Comparison of ENCODE assay signal across 9 mouse cellular contexts in the genomic region with DNA sequence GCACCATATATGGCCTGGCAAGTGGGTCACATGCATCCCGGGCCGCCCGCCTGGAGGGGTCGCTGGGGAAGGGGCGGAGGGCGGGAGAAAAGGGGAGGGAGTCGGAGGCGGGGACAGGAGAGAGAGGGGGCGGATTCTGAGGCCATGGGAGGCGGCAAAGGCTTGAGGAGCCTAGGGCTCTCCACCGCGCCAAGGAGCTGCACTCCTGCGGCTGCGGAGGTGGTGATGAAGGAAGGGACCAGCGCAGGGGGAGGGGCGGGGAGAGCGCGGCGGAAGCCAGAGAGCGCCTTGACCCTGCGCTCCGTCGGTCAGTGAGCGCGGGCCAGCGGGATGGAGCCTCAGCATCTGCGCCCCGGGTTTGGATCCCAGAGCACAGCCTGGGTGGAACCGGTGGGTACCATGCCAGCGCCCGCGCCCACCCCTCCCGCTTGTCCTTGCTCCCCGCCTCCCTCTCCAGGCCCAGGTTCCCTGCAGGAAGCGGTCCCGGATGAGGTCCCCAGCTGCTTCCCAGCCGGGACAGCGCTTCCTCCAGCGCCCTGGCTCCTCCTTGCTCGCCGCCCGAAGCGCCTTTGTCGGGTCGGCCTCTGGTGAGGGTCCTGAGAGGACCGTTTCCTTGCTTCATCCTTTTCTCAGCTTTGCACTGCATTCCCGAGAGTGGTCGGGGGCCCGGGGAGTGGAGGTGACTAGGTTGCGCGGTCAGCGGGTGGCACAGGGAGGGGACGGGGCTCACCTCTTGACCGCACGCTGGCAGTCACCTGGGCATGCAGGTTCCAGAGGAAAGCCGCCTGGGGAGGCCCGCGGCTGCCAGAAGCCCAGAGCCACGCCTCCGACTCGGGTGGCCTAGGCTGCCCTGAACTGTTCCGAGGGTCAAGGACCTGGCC. TPM values are rescaled to one million over a fixed set of nuclear protein-coding genes. Genes with fewer than 3 reads are reported as not detected.
DNase-seq lines count a peak whose midpoint lies in the region; ATAC-seq lines count a peak whose summit lies in the region.
"Not testable (repeated sequence)": the region's sequence is repeated elsewhere in the genome, so short reads cannot be mapped to it uniquely, and the experiment has no call there.
"Had no signal": no experiment of that assay in that cellular context is flagged by ENCODE, and none has a peak within 500 bp of the region (broad histone marks: within the 10 kb centered on the region; RNA-seq: fewer than 3 reads in every experiment).

A gene (plus strand): TSS at position 217 of the 881 bp plus-strand sequence.

- peak; percentile 69; the same call in 1 of the 2 replicates for ATAC-seq in frontal cortex, adult (ENCODE audit: low TSS enrichment)
- not testable (repeated sequence) for ATAC-seq in hindbrain, embryonic 12.5 days (ENCODE audit: low FRiP score); liver, embryonic 13.5 days (ENCODE audit: low read depth); stomach, embryonic 16.5 days (ENCODE audit: insufficient read depth, low FRiP score)
- peak; percentile 78; the same call in 1 of the 2 replicates for ATAC-seq in midbrain, embryonic 16.5 days

- peak within 1 kb of the TSS; percentile 77 for H3K4me2 ChIP-seq in hindbrain, embryonic 12.5 days (replicated peaks)
- H3K4me2 ChIP-seq in liver, embryonic 13.5 days, result peak within 1 kb of the TSS; percentile 46
- peak within 1 kb of the TSS; percentile 69 for H3K4me2 ChIP-seq in midbrain, embryonic 16.5 days (ENCODE audit: low read length)
- H3K4me2 ChIP-seq in stomach, embryonic 16.5 days (ENCODE audit: low read depth, low read length), result peak within 1 kb of the TSS; percentile 72

- not testable (repeated sequence) for H3K36me3 ChIP-seq in hindbrain, embryonic 12.5 days; liver, embryonic 13.5 days; midbrain, embryonic 16.5 days (ENCODE audit: control insufficient read depth, insufficient read depth, low read length); stomach, embryonic 16.5 days (ENCODE audit: control insufficient read depth, insufficient read depth, low read length)

- H3K9ac ChIP-seq in hindbrain, embryonic 12.5 days, result peak within 1 kb of the TSS; percentile 54
- not testable (repeated sequence) for H3K9ac ChIP-seq in liver, embryonic 13.5 days; stomach, embryonic 16.5 days (ENCODE audit: low read length)
- H3K9ac ChIP-seq in midbrain, embryonic 16.5 days (ENCODE audit: low read depth, low read length), result peak within 1 kb of the TSS; percentile 68

- WGBS in hindbrain, embryonic 12.5 days, result under 1% methylated on average over 26 of the region's 62 CpGs
- WGBS in liver, embryonic 13.5 days (ENCODE audit: insufficient replicate concordance), result 3% methylated on average over 20 of the region's 62 CpGs
- WGBS in midbrain, embryonic 16.5 days, result 2% methylated on average over 19 of the region's 62 CpGs
- WGBS in stomach, embryonic 16.5 days, result 2% methylated on average over 24 of the region's 62 CpGs

- not testable (repeated sequence) for H3K9me3 ChIP-seq in hindbrain, embryonic 12.5 days (replicated peaks); liver, embryonic 13.5 days (replicated peaks); midbrain, embryonic 16.5 days (replicated peaks; ENCODE audit: control insufficient read depth, low read length, poor library complexity, severe bottlenecking); stomach, embryonic 16.5 days (replicated peaks; ENCODE audit: control insufficient read depth, low read length)

- H3K27me3 ChIP-seq in hindbrain, embryonic 12.5 days; liver, embryonic 13.5 days; midbrain, embryonic 16.5 days (ENCODE audit: control insufficient read depth, insufficient read depth, low read depth, low read length); stomach, embryonic 16.5 days (ENCODE audit: control insufficient read depth, insufficient read depth, low read length): not testable (repeated sequence)

- not testable (repeated sequence) for H3K27ac ChIP-seq in hindbrain, embryonic 12.5 days; liver, embryonic 13.5 days; midbrain, embryonic 16.5 days (ENCODE audit: low read length); stomach, embryonic 16.5 days (ENCODE audit: low read length)

- H3K4me1 ChIP-seq in hindbrain, embryonic 12.5 days; liver, embryonic 13.5 days (replicated peaks); midbrain, embryonic 16.5 days (ENCODE audit: control insufficient read depth, insufficient read depth, low read length); stomach, embryonic 16.5 days (ENCODE audit: control insufficient read depth, insufficient read depth, low read length): not testable (repeated sequence)

- DNase-seq in Muller cell, postnatal 12 days (ENCODE audit: inconsistent ontology term), result peak; percentile 0
- peak; percentile 28 for DNase-seq in embryo, embryonic 9.5 days (ENCODE audit: extremely low spot score)
- peak; percentile 3 for DNase-seq in kidney, postnatal 10 days
- DNase-seq in liver, embryonic 13.5 days, result not testable (repeated sequence)

- peak within 1 kb of the TSS; percentile 50 for H3K4me3 ChIP-seq in hindbrain, embryonic 12.5 days
- peak within 1 kb of the TSS; percentile 26 for H3K4me3 ChIP-seq in liver, embryonic 13.5 days (replicated peaks)
- H3K4me3 ChIP-seq in midbrain, embryonic 16.5 days (ENCODE audit: low read depth, low read length), result peak within 1 kb of the TSS; percentile 54
- peak within 1 kb of the TSS; percentile 45 for H3K4me3 ChIP-seq in stomach, embryonic 16.5 days (replicated peaks; ENCODE audit: low read length)

RNA-seq across cellular contexts. Expression of the gene that starts here (rescaled TPM):
- polyA plus RNA-seq in hindbrain, embryonic 12.5 days (2016; fragmentation: Nextera tagmentation; extraction: Ambion mirVana), result 16.2 and 17.8 TPM in 2 replicates
- polyA plus RNA-seq in liver, embryonic 13.5 days (2015; fragmentation: Nextera tagmentation; extraction: Ambion mirVana), result 0.31 and 0.44 TPM in 2 replicates
- polyA plus RNA-seq in midbrain, embryonic 16.5 days (2015; fragmentation: Nextera tagmentation; extraction: Ambion mirVana), result 34.8 and 37.8 TPM in 2 replicates
- polyA plus RNA-seq in stomach, embryonic 16.5 days (2015; fragmentation: Nextera tagmentation; extraction: Ambion mirVana), result 3.8 and 5.5 TPM in 2 replicates
- polyA plus RNA-seq: C2C12 had no signal
